Mouse (Mus musculus): ENCODE measurements around the gene Proca1. TPM values are rescaled to one million over a fixed set of nuclear protein-coding genes. Genes with fewer than 3 reads are reported as not detected.
A peak's percentile ranks its signal among the peaks of the same experiment; 100 is the strongest.
"Not testable (repeated sequence)": the region's sequence is repeated elsewhere in the genome, so short reads cannot be mapped to it uniquely, and the experiment has no call there.

The Proca1 gene
- polyA plus RNA-seq, 2 experiments: 1.9 to 2.1 TPM

DNA sequence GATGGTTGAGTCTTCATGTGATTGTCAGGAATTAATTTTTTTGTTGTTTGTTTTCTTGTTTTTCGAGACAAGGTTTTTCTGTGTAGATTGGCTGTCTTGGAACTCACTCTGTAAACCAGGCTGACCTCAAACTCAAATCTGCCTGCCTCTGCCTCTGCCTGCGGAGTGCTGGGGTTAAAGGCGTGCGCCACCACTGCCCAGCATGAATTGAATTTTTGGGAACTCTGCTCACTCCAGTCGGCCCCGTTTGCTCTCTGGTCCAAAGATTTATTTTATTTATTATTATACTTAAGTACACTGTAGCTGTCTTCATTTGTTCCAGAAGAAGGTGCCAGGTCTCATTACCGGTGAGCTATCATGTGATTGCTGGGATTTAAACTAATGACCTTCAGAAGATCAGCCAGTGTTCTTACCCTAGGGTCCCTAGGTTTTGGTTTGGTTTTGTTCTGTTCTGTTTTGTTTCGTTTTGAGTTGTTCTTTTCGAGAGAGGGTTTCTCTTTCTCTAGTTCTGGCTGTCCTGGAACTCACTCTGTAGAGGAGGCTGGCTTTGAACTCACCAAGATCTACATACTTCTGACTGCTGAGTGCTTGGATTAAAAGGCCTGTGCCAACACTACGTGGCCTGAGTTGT lies 9.2 kb upstream of the Proca1 start:
- no peaks in the 10 kb centered on the region for H3K27me3 ChIP-seq (ENCODE audit: control insufficient read depth, insufficient read depth, low read length)
- H3K4me3 ChIP-seq (replicated peaks; ENCODE audit: low read length): peak overlapping the region; percentile 83
- peaks cover 31% of the 10 kb centered on the region for H3K36me3 ChIP-seq (ENCODE audit: control insufficient read depth, insufficient read depth, low read length)
- peak overlapping the region; percentile 87 for H3K9ac ChIP-seq (ENCODE audit: low read depth, low read length, severe bottlenecking)
- peak overlapping the region; percentile 41 for H3K4me2 ChIP-seq (replicated peaks; ENCODE audit: low read depth, low read length, severe bottlenecking)
- no peak for DNase-seq (ENCODE audit: low spot score)
- peaks cover 30% of the 10 kb centered on the region for H3K4me1 ChIP-seq (ENCODE audit: control insufficient read depth, insufficient read depth, low read length)
- no peak for ATAC-seq (ENCODE audit: low FRiP score, low read depth)
- no peak for TF ChIP-seq POLR2A (IDR thresholded peaks at IDR 0.05; ENCODE audit: borderline replicate concordance, extremely low read depth, insufficient read depth, insufficient read length)
- WGBS: 51% methylated on average over 10 of the region's 10 CpGs
- no peak overlapping the region for H3K27ac ChIP-seq (replicated peaks; ENCODE audit: low read depth, low read length)
- no peaks in the 10 kb centered on the region for H3K9me3 ChIP-seq (ENCODE audit: control insufficient read depth, low read length)

DNA sequence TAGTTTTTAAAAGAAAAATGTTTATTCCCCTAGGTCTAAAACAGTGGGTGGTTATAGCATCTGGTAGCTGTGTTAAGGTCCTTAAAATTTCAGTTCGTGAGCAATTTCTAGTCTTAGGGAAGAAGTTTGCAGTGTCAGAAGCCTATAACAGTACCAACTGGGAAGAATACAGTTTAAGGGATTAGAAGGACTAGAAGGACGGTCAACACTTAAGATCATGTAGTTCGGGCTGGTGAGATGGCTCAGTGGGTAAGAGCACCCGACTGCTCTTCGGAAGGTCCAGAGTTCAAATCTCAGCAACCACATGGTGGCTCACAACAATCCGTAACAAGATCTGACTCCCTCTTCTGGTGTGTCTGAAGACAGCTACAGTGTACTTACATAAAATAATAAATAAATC lies 8.5 kb upstream of the Proca1 start:
- WGBS: 93% methylated on average over 6 of the region's 6 CpGs
- DNase-seq (ENCODE audit: low spot score): not testable (repeated sequence)

DNA sequence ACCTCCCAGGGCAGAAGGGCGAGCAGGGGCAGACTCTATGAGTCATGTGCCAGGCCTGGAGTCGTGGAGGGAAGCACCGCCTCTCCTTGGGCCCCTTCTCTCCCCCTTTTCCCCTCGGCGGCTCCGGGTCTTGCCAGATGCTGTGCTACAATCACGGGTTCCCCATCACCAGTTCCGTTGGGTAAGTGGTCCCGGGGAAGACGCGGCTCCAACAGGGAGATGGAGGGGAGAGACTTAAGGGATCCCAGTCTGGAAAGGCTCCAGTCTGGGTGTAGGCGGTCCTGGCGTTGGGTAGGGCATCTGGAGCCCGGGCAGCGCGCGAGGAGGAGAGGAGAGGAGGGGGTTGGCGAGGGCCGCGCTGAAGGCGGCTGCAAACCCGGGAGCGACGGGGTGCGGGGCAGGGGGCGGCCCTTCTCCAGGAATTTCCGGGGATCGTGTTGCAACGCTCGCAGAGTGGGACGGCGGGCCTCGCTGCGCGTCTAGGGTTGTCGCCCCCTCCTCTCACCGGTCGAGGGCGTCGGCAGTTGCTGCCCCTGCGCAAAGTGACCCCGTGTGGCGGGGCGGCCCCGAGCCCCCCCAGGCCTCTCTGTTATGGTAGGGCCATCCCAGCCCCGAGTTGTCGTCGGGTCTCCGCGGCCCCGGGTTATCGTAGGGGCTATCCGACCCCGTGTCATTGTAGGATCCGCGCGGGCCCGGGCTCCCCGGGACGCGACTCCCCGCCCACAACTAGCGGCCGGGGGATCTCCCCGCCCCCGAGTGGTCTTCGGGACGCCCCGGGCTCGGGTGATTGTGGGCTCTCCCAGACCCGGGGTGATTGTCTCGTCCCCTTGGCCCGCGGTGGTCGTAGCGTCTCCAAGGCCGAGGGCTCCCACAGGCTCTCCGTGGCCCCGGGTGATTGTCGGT lies 4.6 kb upstream of the Proca1 start, which contains the start of gene Rab34:
TSS of gene Rab34 (plus strand) at position 100 of the 903 bp plus-strand sequence.
- Histone ChIP-seq H3K9ac (ENCODE audit: low read depth, low read length, severe bottlenecking) (peak within 1 kb of the TSS; percentile 91), H3K27ac (replicated peaks; ENCODE audit: low read depth, low read length) (peak within 1 kb of the TSS; percentile 99), H3K27me3 (ENCODE audit: control insufficient read depth, insufficient read depth, low read length) (no peaks in the 10 kb centered on the region), H3K4me3 (replicated peaks; ENCODE audit: low read length) (peak within 1 kb of the TSS; percentile 84), H3K9me3 (ENCODE audit: control insufficient read depth, low read length) (no peaks in the 10 kb centered on the region), H3K4me1 (ENCODE audit: control insufficient read depth, insufficient read depth, low read length) (peaks cover 14% of the 10 kb centered on the region), H3K36me3 (ENCODE audit: control insufficient read depth, insufficient read depth, low read length) (peaks cover 32% of the 10 kb centered on the region), H3K4me2 (replicated peaks; ENCODE audit: low read depth, low read length, severe bottlenecking) (peak within 1 kb of the TSS; percentile 73)
- peak; percentile 93 for DNase-seq (ENCODE audit: low spot score)
- peak; percentile 72; the same call in 1 of the 2 replicates for TF ChIP-seq POLR2A (IDR thresholded peaks at IDR 0.05; ENCODE audit: borderline replicate concordance, extremely low read depth, insufficient read depth, insufficient read length)
- under 1% methylated on average over 51 of the region's 80 CpGs for WGBS
- peak; percentile 86 for ATAC-seq (ENCODE audit: low FRiP score, low read depth)

More for the DNA sequence above, 8.5 kb upstream of the Proca1 start:
- not testable (repeated sequence) for ATAC-seq (ENCODE audit: low FRiP score, low read depth); H3K4me3 ChIP-seq (replicated peaks; ENCODE audit: low read length); H3K9ac ChIP-seq (ENCODE audit: low read depth, low read length, severe bottlenecking); H3K4me2 ChIP-seq (replicated peaks; ENCODE audit: low read depth, low read length, severe bottlenecking); H3K27ac ChIP-seq (replicated peaks; ENCODE audit: low read depth, low read length); H3K27me3 ChIP-seq (ENCODE audit: control insufficient read depth, insufficient read depth, low read length); H3K9me3 ChIP-seq (ENCODE audit: control insufficient read depth, low read length)
- H3K4me1 ChIP-seq (ENCODE audit: control insufficient read depth, insufficient read depth, low read length): peaks cover 25% of the 10 kb centered on the region
- H3K36me3 ChIP-seq (ENCODE audit: control insufficient read depth, insufficient read depth, low read length): peaks cover 26% of the 10 kb centered on the region

GRCm38 (mm10) chr11:78189234-78190040 lies 3.8 kb upstream of the Proca1 start:
- under 1% methylated on average over 33 of the region's 42 CpGs for WGBS
- peak; percentile 76 for ATAC-seq (ENCODE audit: low FRiP score, low read depth)

DNA sequence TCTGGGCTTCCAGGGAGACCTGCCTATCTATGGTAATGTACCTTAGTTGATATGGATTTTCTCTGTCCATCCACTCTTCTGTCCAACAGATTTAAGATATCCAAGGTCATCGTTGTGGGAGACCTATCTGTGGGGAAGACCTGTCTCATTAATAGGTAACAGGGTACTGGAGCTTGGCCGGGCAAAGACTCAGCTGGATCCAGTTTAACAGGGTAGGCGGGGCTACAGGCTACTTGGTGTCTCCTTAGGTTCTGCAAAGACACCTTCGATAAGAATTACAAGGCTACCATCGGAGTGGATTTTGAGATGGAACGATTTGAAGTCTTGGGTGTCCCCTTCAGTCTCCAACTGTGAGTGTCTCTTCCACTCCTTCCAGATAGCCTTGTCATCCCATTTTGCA lies 3.2 kb upstream of the Proca1 start:
- peak overlapping the region; percentile 73 for H3K4me2 ChIP-seq (replicated peaks; ENCODE audit: low read depth, low read length, severe bottlenecking)
- H3K36me3 ChIP-seq (ENCODE audit: control insufficient read depth, insufficient read depth, low read length): peaks cover 34% of the 10 kb centered on the region
- peaks cover 14% of the 10 kb centered on the region for H3K4me1 ChIP-seq (ENCODE audit: control insufficient read depth, insufficient read depth, low read length)
- no peak for TF ChIP-seq POLR2A (IDR thresholded peaks at IDR 0.05; ENCODE audit: borderline replicate concordance, extremely low read depth, insufficient read depth, insufficient read length)
- peak overlapping the region; percentile 99 for H3K27ac ChIP-seq (replicated peaks; ENCODE audit: low read depth, low read length)
- peak overlapping the region; percentile 91 for H3K9ac ChIP-seq (ENCODE audit: low read depth, low read length, severe bottlenecking)
- no peaks in the 10 kb centered on the region for H3K27me3 ChIP-seq (ENCODE audit: control insufficient read depth, insufficient read depth, low read length)
- ATAC-seq (ENCODE audit: low FRiP score, low read depth) (no peak), DNase-seq (ENCODE audit: low spot score) (no peak)
- no peaks in the 10 kb centered on the region for H3K9me3 ChIP-seq (ENCODE audit: control insufficient read depth, low read length)
- H3K4me3 ChIP-seq (replicated peaks; ENCODE audit: low read length): peak overlapping the region; percentile 84
- 48% methylated on average over 6 of the region's 6 CpGs for WGBS

More at GRCm38 (mm10) chr11:78189234-78190040, 3.8 kb upstream of the Proca1 start:
- Histone ChIP-seq H3K9me3 (ENCODE audit: control insufficient read depth, low read length) (no peaks in the 10 kb centered on the region), H3K27me3 (ENCODE audit: control insufficient read depth, insufficient read depth, low read length) (no peaks in the 10 kb centered on the region), H3K4me3 (replicated peaks; ENCODE audit: low read length) (peak overlapping the region; percentile 84), H3K27ac (replicated peaks; ENCODE audit: low read depth, low read length) (peak overlapping the region; percentile 99), H3K36me3 (ENCODE audit: control insufficient read depth, insufficient read depth, low read length) (peaks cover 34% of the 10 kb centered on the region), H3K9ac (ENCODE audit: low read depth, low read length, severe bottlenecking) (peak overlapping the region; percentile 91), H3K4me1 (ENCODE audit: control insufficient read depth, insufficient read depth, low read length) (peaks cover 12% of the 10 kb centered on the region), H3K4me2 (replicated peaks; ENCODE audit: low read depth, low read length, severe bottlenecking) (peak overlapping the region; percentile 73)
- DNase-seq (ENCODE audit: low spot score): peak; percentile 89
- peak; percentile 89 for TF ChIP-seq POLR2A (IDR thresholded peaks at IDR 0.05; ENCODE audit: borderline replicate concordance, extremely low read depth, insufficient read depth, insufficient read length)
